Mouse (Mus musculus) liver, postnatal 0 days (tissue): ENCODE measurements around the gene Tomm20. TPM values are rescaled to one million over a fixed set of nuclear protein-coding genes. Genes with fewer than 3 reads are reported as not detected.
"Not testable (repeated sequence)": the region's sequence is repeated elsewhere in the genome, so short reads cannot be mapped to it uniquely, and the experiment has no call there.

Experiments
- ATAC-seq: fragments of 200-750 bp; cut with Nextera tagmentation; 2 replicates; pipeline ENCODE4 v1.8.0; 2017; ENCODE audit warnings: mild to moderate bottlenecking, moderate library complexity
- DNase-seq: peaks from one replicate; pipeline ENCODE4 v3.0.0-alpha.2; 2016
- H3K27ac ChIP-seq: fragments of 300-500 bp; sonication (generic); 2 replicates; pipeline ENCODE4 v1.5.1; 2014; ENCODE audit warnings: antibody characterized with exemption, moderate library complexity, mild to moderate bottlenecking, low read depth
- H3K27me3 ChIP-seq: fragments of 300-500 bp; sonication (generic); 2 replicates; pipeline ENCODE4 v1.6.1; 2014; ENCODE audit warnings: low read length, control low read depth, mixed read lengths; ENCODE audit not compliant: insufficient read depth
- H3K36me3 ChIP-seq: fragments of 300-500 bp; sonication (generic); replicated peaks from 2 replicates; pipeline ENCODE4 v1.6.1; 2014; ENCODE audit warnings: mild to moderate bottlenecking, control low read depth, low read length, moderate library complexity, mixed read lengths; ENCODE audit not compliant: insufficient read depth
- H3K4me1 ChIP-seq: fragments of 300-500 bp; sonication (generic); 2 replicates; pipeline ENCODE4 v1.6.1; 2014; ENCODE audit warnings: antibody characterized with exemption, mild to moderate bottlenecking, control low read depth; ENCODE audit not compliant: insufficient read depth
- H3K4me2 ChIP-seq: fragments of 300-500 bp; sonication (generic); 2 replicates; pipeline ENCODE4 v1.6.1; 2014; ENCODE audit warnings: low read depth, mild to moderate bottlenecking, low read length, moderate library complexity, mixed read lengths
- H3K4me3 ChIP-seq: fragments of 300-500 bp; sonication (generic); 2 replicates; pipeline ENCODE4 v1.5.1; 2014; ENCODE audit warnings: low read depth, low read length
- H3K9ac ChIP-seq: fragments of 300-500 bp; sonication (generic); replicated peaks from 2 replicates; pipeline ENCODE4 v1.6.1; 2014; ENCODE audit warnings: mild to moderate bottlenecking, moderate library complexity
- H3K9me3 ChIP-seq: fragments of 300-500 bp; sonication (generic); 2 replicates; pipeline ENCODE4 v1.6.1; 2016; ENCODE audit warnings: mild to moderate bottlenecking, control low read depth, low read length, mixed read lengths
- CTCF ChIP-seq: sonication (generic); IDR thresholded peaks from 2 replicates; pipeline ENCODE4 v1.5.1; 2016; ENCODE audit warnings: antibody characterized with exemption, low read depth
- EP300 ChIP-seq: IDR thresholded peaks from 2 replicates; pipeline ENCODE4 v1.6.1; 2016; ENCODE audit warnings: antibody characterized with exemption, low read depth, mild to moderate bottlenecking
- whole genome bisulfite sequencing: fragments of 180-500 bp; shearing (Covaris S2); extraction: QIAGEN DNeasy Blood & Tissue Kit; methylation state at CpG from one replicate; pipeline ENCODE4 v1.1.7; 2014; ENCODE audit not compliant: insufficient replicate concordance; 5-methylcytosine and 5-hydroxymethylcytosine counted together
- polyA plus RNA-seq: library from polyadenylated mRNA; unstranded; fragments of >200 nt; fragmentation: Nextera tagmentation; extraction: Ambion mirVana; gene quantifications from 2 replicates; pipeline ENCODE4 v1.2.1, GENCODE M21; 2015

Tomm20 gene
- polyA plus RNA-seq, 1 experiment from 2014 or later, result 129 TPM

GRCm38 (mm10) chr8:126885554-126886485 is 59.8 kb downstream of the Tomm20 start:
- Histone ChIP-seq H3K4me1 (peaks cover 13% of the 10 kb centered on the region), H3K27ac (peak overlapping the region; percentile 71), H3K36me3 (no peaks in the 10 kb centered on the region), H3K4me3 (no peak overlapping the region), H3K9ac (peak overlapping the region; percentile 44; the same call in 1 of the 2 replicates), H3K4me2 (no peak overlapping the region), H3K9me3 (no peaks in the 10 kb centered on the region), H3K27me3 (no peaks in the 10 kb centered on the region)
- ATAC-seq (peak; percentile 33), DNase-seq (peak; percentile 52)
- TF ChIP-seq CTCF (peak; percentile 67), EP300 (no peak)
- WGBS, result 74% methylated on average over 13 of the region's 13 CpGs

DNA sequence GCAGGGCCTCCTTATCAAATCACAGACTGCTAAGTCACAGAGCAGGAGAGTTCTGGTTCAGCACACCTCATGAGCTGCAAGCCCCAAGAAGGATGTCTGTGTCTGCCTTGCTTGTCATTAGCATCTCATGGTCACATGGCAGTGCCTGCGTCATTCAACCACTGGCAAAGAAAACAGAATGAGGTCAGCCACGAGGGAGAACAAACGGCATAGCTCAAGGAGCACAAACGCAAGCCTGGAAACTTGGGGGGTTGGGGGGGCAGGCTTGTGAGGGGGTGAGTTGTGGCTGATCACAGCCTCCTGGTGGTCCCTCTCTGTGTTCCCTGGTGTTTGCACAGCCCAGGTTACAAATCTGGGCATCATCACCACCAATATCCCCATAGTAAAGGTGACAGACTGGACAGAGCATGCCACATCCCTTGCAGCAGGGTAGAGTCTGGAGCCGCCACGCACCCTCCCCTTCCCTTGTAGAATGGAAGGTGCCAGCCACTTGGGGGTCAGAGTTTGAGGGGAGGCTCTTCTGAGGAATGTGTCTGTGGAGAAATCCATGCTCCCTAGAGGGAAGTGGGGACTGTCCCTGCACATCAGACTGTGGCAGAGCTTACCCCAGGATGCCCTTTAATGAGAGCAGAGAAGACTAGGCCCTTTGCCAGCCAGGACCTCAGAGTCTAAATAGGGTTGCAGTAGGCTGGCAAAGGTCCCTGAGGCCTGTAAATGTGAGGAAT is 61.3 kb downstream of the Tomm20 start:
- no peak for TF ChIP-seq EP300
- TF ChIP-seq CTCF, result no peak
- H3K27ac ChIP-seq, result no peak overlapping the region
- DNase-seq, result no peak

GRCm38 (mm10) chr8:126883752-126884151 is 61.9 kb downstream of the Tomm20 start:
- Histone ChIP-seq H3K4me3 (no peak overlapping the region), H3K27me3 (no peaks in the 10 kb centered on the region), H3K9me3 (no peaks in the 10 kb centered on the region), H3K27ac (no peak overlapping the region), H3K4me2 (no peak overlapping the region), H3K4me1 (peaks cover 13% of the 10 kb centered on the region), H3K9ac (no peak overlapping the region), H3K36me3 (no peaks in the 10 kb centered on the region)
- 79% methylated on average over 5 of the region's 5 CpGs for WGBS
- ATAC-seq (no peak), DNase-seq (no peak)
- TF ChIP-seq EP300, result no peak
- TF ChIP-seq CTCF, result no peak

More for the DNA sequence above, 61.3 kb downstream of the Tomm20 start:
- H3K27me3 ChIP-seq, result no peaks in the 10 kb centered on the region
- H3K4me1 ChIP-seq, result peaks cover 13% of the 10 kb centered on the region
- 62% methylated on average over 6 of the region's 6 CpGs for WGBS
- no peak for ATAC-seq
- H3K36me3 ChIP-seq, result no peaks in the 10 kb centered on the region
- no peak overlapping the region for H3K4me2 ChIP-seq
- no peaks in the 10 kb centered on the region for H3K9me3 ChIP-seq
- no peak overlapping the region for H3K9ac ChIP-seq
- H3K4me3 ChIP-seq, result no peak overlapping the region

DNA sequence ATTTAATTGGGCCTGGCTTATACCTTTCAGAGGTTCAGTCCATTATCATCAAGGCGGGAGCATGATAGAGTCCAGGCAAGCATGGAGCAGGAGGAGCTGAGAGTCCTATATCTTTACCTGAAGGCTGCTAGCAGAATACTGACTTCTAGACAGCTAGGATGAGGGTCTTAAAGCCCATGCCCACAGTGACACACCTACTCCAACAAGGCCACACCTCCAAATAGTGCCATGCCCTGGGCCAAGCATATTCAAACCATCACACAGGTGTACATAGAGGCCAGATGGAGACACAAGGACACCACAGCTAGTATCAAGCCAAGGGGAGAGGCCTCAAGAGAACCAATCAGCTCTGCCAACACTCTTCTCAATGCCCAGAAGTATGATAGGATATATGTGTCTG is 63.1 kb downstream of the Tomm20 start:
- H3K36me3 ChIP-seq, H3K9me3 ChIP-seq, ATAC-seq, H3K27me3 ChIP-seq, H3K9ac ChIP-seq, H3K4me2 ChIP-seq, H3K27ac ChIP-seq, DNase-seq, H3K4me3 ChIP-seq: not testable (repeated sequence)
- WGBS, result 85% methylated on average over 1 of the region's 1 CpGs
- H3K4me1 ChIP-seq, result peaks cover 13% of the 10 kb centered on the region

- no peak overlapping the region for H3K4me3 ChIP-seq
- ATAC-seq, result peak; percentile 24; the same call in 1 of the 2 replicates
- no peak overlapping the region for H3K4me2 ChIP-seq
- H3K9me3 ChIP-seq, result no peaks in the 10 kb centered on the region
- 53% methylated on average over 4 of the region's 4 CpGs for WGBS
- no peak overlapping the region for H3K9ac ChIP-seq
- no peak for DNase-seq
- H3K27ac ChIP-seq, result no peak overlapping the region
- TF ChIP-seq EP300 (no peak), CTCF (no peak)
- H3K4me1 ChIP-seq, result peaks cover 8% of the 10 kb centered on the region
- H3K36me3 ChIP-seq, result no peaks in the 10 kb centered on the region
- H3K27me3 ChIP-seq, result no peaks in the 10 kb centered on the region
Observed at GRCm38 (mm10) chr8:126881641-126882140, 64.0 kb downstream of the Tomm20 start.

Other genes starting within 250 kb of the Tomm20 start
- gene Rbm34, start 25.2 kb upstream of the Tomm20 start, polyA plus RNA-seq, result 10.8 and 12.5 TPM in 2 replicates
- 8.9 and 10.2 TPM in 2 replicates for gene Pard3, start 118.0 kb upstream of the Tomm20 start, polyA plus RNA-seq